Mouse (Mus musculus) midbrain, embryonic 14.5 days (tissue): ENCODE data around the gene Knl1. TPM values are rescaled to one million over a fixed set of nuclear protein-coding genes. Genes with fewer than 3 reads are reported as not detected.

Experiments
- polyA plus RNA-seq: library from polyadenylated mRNA; unstranded; fragments of >200 nt; fragmentation: Nextera tagmentation; extraction: Ambion mirVana; gene quantifications from 2 replicates; pipeline ENCODE4 v1.2.1, GENCODE M21; 2014

The Knl1 gene
- polyA plus RNA-seq, 1 experiment from 2014 or later, result 11.4 TPM

Other genes starting within 250 kb of the Knl1 start
- 17.8 and 32.5 TPM in 2 replicates for gene Knstrn, start 233.1 kb upstream of the Knl1 start, polyA plus RNA-seq
- gene Ivd, start 185.2 kb upstream of the Knl1 start, polyA plus RNA-seq, result 32.0 and 33.8 TPM in 2 replicates
- gene Bahd1, start 146.7 kb upstream of the Knl1 start, polyA plus RNA-seq, result 2.0 and 5.2 TPM in 2 replicates
- 3.0 and 7.1 TPM in 2 replicates for gene Chst14, start 120.6 kb upstream of the Knl1 start, polyA plus RNA-seq
- gene Ccdc32, start 17.7 kb upstream of the Knl1 start, polyA plus RNA-seq, result 37.0 and 40.6 TPM in 2 replicates
- 4.5 and 5.0 TPM in 2 replicates for gene Rpusd2, start 12.3 kb upstream of the Knl1 start, polyA plus RNA-seq
- 6.8 and 12.2 TPM in 2 replicates for gene Rad51, start 65.7 kb downstream of the Knl1 start, polyA plus RNA-seq
- gene Rmdn3, start 109.9 kb downstream of the Knl1 start, polyA plus RNA-seq, result 43.8 and 45.7 TPM in 2 replicates
- 7.4 and 8.6 TPM in 2 replicates for gene Gchfr, start 120.7 kb downstream of the Knl1 start, polyA plus RNA-seq
- 0.43 and 0.90 TPM in 2 replicates for gene Gm14137, start 127.4 kb downstream of the Knl1 start, polyA plus RNA-seq
- gene Zfyve19, start 161.5 kb downstream of the Knl1 start, polyA plus RNA-seq, result 57.3 and 58.7 TPM in 2 replicates
- 21.8 and 27.8 TPM in 2 replicates for gene Dnajc17, start 161.7 kb downstream of the Knl1 start, polyA plus RNA-seq
- not detected in 2 replicates for gene Ppp1r14d, start 182.8 kb downstream of the Knl1 start, polyA plus RNA-seq
- gene Spint1, start 190.2 kb downstream of the Knl1 start, polyA plus RNA-seq, result 0.26 and 0.74 TPM in 2 replicates
- 19.9 and 27.1 TPM in 2 replicates for gene Rhov, start 224.2 kb downstream of the Knl1 start, polyA plus RNA-seq
- 19.3 and 22.6 TPM in 2 replicates for gene Vps18, start 241.6 kb downstream of the Knl1 start, polyA plus RNA-seq